Mouse (Mus musculus): ENCODE data around the gene Nup98. TPM values are rescaled to one million over a fixed set of nuclear protein-coding genes. Genes with fewer than 3 reads are reported as not detected.

The Nup98 gene
- 29.5 and 33.6 TPM in 2 replicates for polyA plus RNA-seq (2015; fragmentation: Nextera tagmentation; extraction: Ambion mirVana)

- Histone ChIP-seq H3K9me3 (no peaks in the 10 kb centered on the region), H3K27me3 (replicated peaks) (no peaks in the 10 kb centered on the region), H3K4me2 (peak within 1 kb of the TSS; percentile 71), H3K36me3 (no peaks in the 10 kb centered on the region), H3K4me1 (peaks cover 4% of the 10 kb centered on the region), H3K4me3 (replicated peaks) (peak within 1 kb of the TSS; percentile 64), H3K27ac (peak within 1 kb of the TSS; percentile 93), H3K9ac (peak within 1 kb of the TSS; percentile 58)
- under 1% methylated on average over 79 of the region's 87 CpGs for WGBS
- peak; percentile 97 for ATAC-seq (ENCODE audit: insufficient read depth, low FRiP score, low read depth)
Measured at GRCm38 (mm10) chr7:102209756-102210721, at the start of gene Nup98, which contains the start of gene Pgap2. Gene Nup98, minus strand, starts transcription at chr7:102210176. Gene Pgap2, plus strand, starts transcription at chr7:102210208.

GRCm38 (mm10) chr7:102258753-102259152, 48.8 kb upstream of the Nup98 start:
- no peak for ATAC-seq (ENCODE audit: insufficient read depth, low FRiP score, low read depth)
- WGBS = 64% methylated on average over 3 of the region's 3 CpGs
- H3K27me3 ChIP-seq (replicated peaks) = no peaks in the 10 kb centered on the region

GRCm38 (mm10) chr7:102258189-102258588, 48.2 kb upstream of the Nup98 start:
- H3K4me1 ChIP-seq = no peaks in the 10 kb centered on the region
- H3K9me3 ChIP-seq = no peaks in the 10 kb centered on the region
- WGBS = 19% methylated on average over 4 of the region's 4 CpGs
- no peak overlapping the region for H3K4me3 ChIP-seq (replicated peaks)
- H3K36me3 ChIP-seq = no peaks in the 10 kb centered on the region
- H3K4me2 ChIP-seq = no peak overlapping the region
- no peak overlapping the region for H3K9ac ChIP-seq
- peak; percentile 54; the same call in 1 of the 2 replicates for ATAC-seq (ENCODE audit: insufficient read depth, low FRiP score, low read depth)
- no peaks in the 10 kb centered on the region for H3K27me3 ChIP-seq (replicated peaks)
- H3K27ac ChIP-seq = no peak overlapping the region

More at GRCm38 (mm10) chr7:102258753-102259152, 48.8 kb upstream of the Nup98 start:
- no peak overlapping the region for H3K27ac ChIP-seq
- no peaks in the 10 kb centered on the region for H3K36me3 ChIP-seq
- H3K9me3 ChIP-seq = no peaks in the 10 kb centered on the region
- H3K4me2 ChIP-seq = no peak overlapping the region
- no peaks in the 10 kb centered on the region for H3K4me1 ChIP-seq
- no peak overlapping the region for H3K4me3 ChIP-seq (replicated peaks)
- no peak overlapping the region for H3K9ac ChIP-seq

GRCm38 (mm10) chr7:102256636-102257035, 46.7 kb upstream of the Nup98 start:
- Histone ChIP-seq H3K27me3 (replicated peaks) (no peaks in the 10 kb centered on the region), H3K4me2 (no peak overlapping the region), H3K9ac (no peak overlapping the region), H3K27ac (no peak overlapping the region), H3K36me3 (no peaks in the 10 kb centered on the region), H3K4me3 (replicated peaks) (no peak overlapping the region), H3K9me3 (no peaks in the 10 kb centered on the region), H3K4me1 (no peaks in the 10 kb centered on the region)
- no peak for ATAC-seq (ENCODE audit: insufficient read depth, low FRiP score, low read depth)
- WGBS = 75% methylated on average over 3 of the region's 3 CpGs

GRCm38 (mm10) chr7:102255954-102256353, 46.0 kb upstream of the Nup98 start, which contains the start of gene Rhog:
Gene Rhog, minus strand, starts transcription at chr7:102256054.
- H3K9me3 ChIP-seq = no peaks in the 10 kb centered on the region
- 82% methylated on average over 3 of the region's 3 CpGs for WGBS
- no peak within 1 kb of the TSS for H3K4me3 ChIP-seq (replicated peaks)
- H3K36me3 ChIP-seq = no peaks in the 10 kb centered on the region
- no peak within 1 kb of the TSS for H3K27ac ChIP-seq
- H3K27me3 ChIP-seq (replicated peaks) = no peaks in the 10 kb centered on the region
- no peak for ATAC-seq (ENCODE audit: insufficient read depth, low FRiP score, low read depth)
- H3K9ac ChIP-seq = no peak within 1 kb of the TSS
- peaks cover 5% of the 10 kb centered on the region; the same call in 1 of the 2 replicates for H3K4me1 ChIP-seq
- H3K4me2 ChIP-seq = no peak within 1 kb of the TSS

GRCm38 (mm10) chr7:102253631-102254030, 43.7 kb upstream of the Nup98 start:
- H3K4me3 ChIP-seq (replicated peaks) = no peak overlapping the region
- 75% methylated on average over 1 of the region's 1 CpGs for WGBS
- ATAC-seq (ENCODE audit: insufficient read depth, low FRiP score, low read depth) = no peak

GRCm38 (mm10) chr7:102250631-102251214, 40.7 kb upstream of the Nup98 start:
- peak; percentile 82 for ATAC-seq (ENCODE audit: insufficient read depth, low FRiP score, low read depth)
- peak overlapping the region; percentile 90 for H3K4me3 ChIP-seq (replicated peaks)
- no peaks in the 10 kb centered on the region for H3K36me3 ChIP-seq
- H3K27me3 ChIP-seq (replicated peaks) = no peaks in the 10 kb centered on the region
- H3K9me3 ChIP-seq = no peaks in the 10 kb centered on the region
- H3K9ac ChIP-seq = peak overlapping the region; percentile 68
- H3K27ac ChIP-seq = peak overlapping the region; percentile 99
- under 1% methylated on average over 31 of the region's 33 CpGs for WGBS
- peaks cover 40% of the 10 kb centered on the region for H3K4me1 ChIP-seq
- H3K4me2 ChIP-seq = peak overlapping the region; percentile 88

More at GRCm38 (mm10) chr7:102253631-102254030, 43.7 kb upstream of the Nup98 start:
- no peaks in the 10 kb centered on the region for H3K27me3 ChIP-seq (replicated peaks)
- H3K36me3 ChIP-seq = no peaks in the 10 kb centered on the region
- no peak overlapping the region for H3K27ac ChIP-seq
- H3K9me3 ChIP-seq = no peaks in the 10 kb centered on the region
- H3K9ac ChIP-seq = no peak overlapping the region
- H3K4me2 ChIP-seq = no peak overlapping the region
- peaks cover 11% of the 10 kb centered on the region for H3K4me1 ChIP-seq

GRCm38 (mm10) chr7:102249896-102250630, 40.1 kb upstream of the Nup98 start:
- Histone ChIP-seq H3K4me3 (replicated peaks) (peak overlapping the region; percentile 90), H3K27ac (peak overlapping the region; percentile 99), H3K4me2 (peak overlapping the region; percentile 88), H3K4me1 (peaks cover 47% of the 10 kb centered on the region), H3K36me3 (no peaks in the 10 kb centered on the region), H3K9me3 (no peaks in the 10 kb centered on the region), H3K27me3 (replicated peaks) (no peaks in the 10 kb centered on the region), H3K9ac (peak overlapping the region; percentile 92)
- under 1% methylated on average over 38 of the region's 49 CpGs for WGBS
- ATAC-seq (ENCODE audit: insufficient read depth, low FRiP score, low read depth) = peak; percentile 79

GRCm38 (mm10) chr7:102249531-102249895, 39.5 kb upstream of the Nup98 start:
- H3K36me3 ChIP-seq = no peaks in the 10 kb centered on the region
- ATAC-seq (ENCODE audit: insufficient read depth, low FRiP score, low read depth) = peak; percentile 16
- no peaks in the 10 kb centered on the region for H3K9me3 ChIP-seq
- peak overlapping the region; percentile 99 for H3K27ac ChIP-seq
- H3K9ac ChIP-seq = peak overlapping the region; percentile 92
- H3K4me1 ChIP-seq = peaks cover 52% of the 10 kb centered on the region
- H3K27me3 ChIP-seq (replicated peaks) = no peaks in the 10 kb centered on the region
- peak overlapping the region; percentile 90 for H3K4me3 ChIP-seq (replicated peaks)
- H3K4me2 ChIP-seq = peak overlapping the region; percentile 88
- 1% methylated on average over 23 of the region's 23 CpGs for WGBS

- no peaks in the 10 kb centered on the region for H3K9me3 ChIP-seq
- peak overlapping the region; percentile 92 for H3K9ac ChIP-seq
- 12% methylated on average over 16 of the region's 16 CpGs for WGBS
- peak overlapping the region; percentile 88 for H3K4me2 ChIP-seq
- H3K27ac ChIP-seq = peak overlapping the region; percentile 99
- H3K4me1 ChIP-seq = peaks cover 55% of the 10 kb centered on the region
- H3K36me3 ChIP-seq = no peaks in the 10 kb centered on the region
- H3K4me3 ChIP-seq (replicated peaks) = peak overlapping the region; percentile 90
- H3K27me3 ChIP-seq (replicated peaks) = no peaks in the 10 kb centered on the region
- ATAC-seq (ENCODE audit: insufficient read depth, low FRiP score, low read depth) = no peak
Measured at GRCm38 (mm10) chr7:102248691-102249404, 38.9 kb upstream of the Nup98 start.
